ENCODE assay signal across 13 mouse cellular contexts in genomic region chr12:100283283-100283682, GRCm38 (mm10).
A peak's percentile ranks its signal among the peaks of the same experiment; 100 is the strongest.
DNase-seq lines count a peak whose midpoint lies in the region; ATAC-seq and TF ChIP-seq lines count a peak whose summit lies in the region.
"Had no signal": no experiment of that assay in that cellular context is flagged by ENCODE, and none has a peak within 500 bp of the region (broad histone marks: within the 10 kb centered on the region; RNA-seq: fewer than 3 reads in every experiment).

No protein-coding gene starts in this region.

- no peak for TF ChIP-seq EP300 in lung, postnatal 0 days (IDR thresholded peaks at IDR 0.05)

- 55% methylated on average over 1 of the region's 1 CpGs for WGBS in heart, embryonic 10.5 days
- 47% methylated on average over 1 of the region's 1 CpGs for WGBS in lung, postnatal 0 days
- 45% methylated on average over 1 of the region's 1 CpGs for WGBS in intestine, embryonic 15.5 days
- 67% methylated on average over 1 of the region's 1 CpGs for WGBS in stomach, embryonic 14.5 days

- H3K4me1 ChIP-seq in heart, embryonic 10.5 days = peaks cover 27% of the 10 kb centered on the region
- H3K4me1 ChIP-seq in lung, postnatal 0 days (ENCODE audit: insufficient read depth, low read depth, low read length) = peaks cover 23% of the 10 kb centered on the region
- H3K4me1 ChIP-seq in intestine, embryonic 15.5 days (replicated peaks) = peaks cover 40% of the 10 kb centered on the region
- H3K4me1 ChIP-seq in stomach, embryonic 14.5 days (ENCODE audit: control insufficient read depth, insufficient read depth, low read length) = peaks cover 22% of the 10 kb centered on the region

- no peaks in the 10 kb centered on the region for H3K9me3 ChIP-seq in heart, embryonic 10.5 days
- no peaks in the 10 kb centered on the region for H3K9me3 ChIP-seq in lung, postnatal 0 days (ENCODE audit: low read length)
- H3K9me3 ChIP-seq in intestine, embryonic 15.5 days = no peaks in the 10 kb centered on the region
- H3K9me3 ChIP-seq in stomach, embryonic 14.5 days (ENCODE audit: control insufficient read depth, low read depth, low read length) = no peaks in the 10 kb centered on the region
- H3K9me3 ChIP-seq: megakaryocyte, embryonic 14.5 days had no signal

- no peak overlapping the region for H3K9ac ChIP-seq in lung, postnatal 0 days (replicated peaks; ENCODE audit: low read depth)
- no peak overlapping the region for H3K9ac ChIP-seq in intestine, embryonic 15.5 days
- H3K9ac ChIP-seq in stomach, embryonic 14.5 days (replicated peaks; ENCODE audit: low read depth, low read length) = no peak overlapping the region

- H3K4me3 ChIP-seq in heart, embryonic 10.5 days = no peak overlapping the region
- no peak overlapping the region for H3K4me3 ChIP-seq in lung, postnatal 0 days (ENCODE audit: low read depth, low read length)
- H3K4me3 ChIP-seq in intestine, embryonic 15.5 days (replicated peaks) = no peak overlapping the region
- no peak overlapping the region for H3K4me3 ChIP-seq in stomach, embryonic 14.5 days (ENCODE audit: low read depth, low read length)
- H3K4me3 ChIP-seq: megakaryocyte, embryonic 14.5 days had no signal

- H3K36me3 ChIP-seq in heart, embryonic 10.5 days = no peaks in the 10 kb centered on the region
- H3K36me3 ChIP-seq in lung, postnatal 0 days (ENCODE audit: insufficient read depth, low read length) = no peaks in the 10 kb centered on the region
- H3K36me3 ChIP-seq in intestine, embryonic 15.5 days = no peaks in the 10 kb centered on the region
- no peaks in the 10 kb centered on the region for H3K36me3 ChIP-seq in stomach, embryonic 14.5 days (ENCODE audit: control insufficient read depth, insufficient read depth, low read length)

- no peak for ATAC-seq in lung, postnatal 0 days
- no peak for ATAC-seq in intestine, embryonic 15.5 days
- no peak for ATAC-seq in stomach, embryonic 14.5 days (ENCODE audit: insufficient number of reproducible peaks, insufficient read depth, low FRiP score, low read depth)

- TF ChIP-seq CTCF in lung, postnatal 0 days (IDR thresholded peaks at IDR 0.05) = no peak

- no peak for DNase-seq in heart, embryonic 10.5 days (ENCODE audit: low spot score)
- DNase-seq in heart, adult 9 months (ENCODE audit: low spot score in 2 of 2) = no peak
- no peak for DNase-seq in lung, postnatal 0 days (ENCODE audit: low spot score)
- DNase-seq in lung, postnatal 4 days = no peak
- DNase-seq in kidney, postnatal 14 days = no peak
- DNase-seq in heart, adult 18-20 months = no peak
- DNase-seq: B cell, adult 2 months; cerebellum, postnatal 25 days; left cerebral cortex, postnatal 4 days; thymus, postnatal 14 days had no signal

- no peak overlapping the region for H3K4me2 ChIP-seq in lung, postnatal 0 days (replicated peaks; ENCODE audit: low read depth, low read length)
- no peak overlapping the region for H3K4me2 ChIP-seq in intestine, embryonic 15.5 days (replicated peaks)
- H3K4me2 ChIP-seq in stomach, embryonic 14.5 days (replicated peaks; ENCODE audit: low read depth, low read length) = no peak overlapping the region

- peak overlapping the region; percentile 44; the same call in 1 of the 2 replicates for H3K27ac ChIP-seq in heart, embryonic 10.5 days
- peak overlapping the region; percentile 76; the same call in 1 of the 2 replicates for H3K27ac ChIP-seq in lung, postnatal 0 days (ENCODE audit: low read length)
- H3K27ac ChIP-seq in intestine, embryonic 15.5 days = peak overlapping the region; percentile 95
- H3K27ac ChIP-seq in stomach, embryonic 14.5 days (ENCODE audit: low read length) = peak overlapping the region; percentile 95; the same call in 1 of the 2 replicates

- no peaks in the 10 kb centered on the region for H3K27me3 ChIP-seq in heart, embryonic 10.5 days (ENCODE audit: insufficient read depth, poor library complexity, severe bottlenecking)
- H3K27me3 ChIP-seq in lung, postnatal 0 days (replicated peaks; ENCODE audit: insufficient read depth, low read length) = no peaks in the 10 kb centered on the region
- no peaks in the 10 kb centered on the region for H3K27me3 ChIP-seq in intestine, embryonic 15.5 days (replicated peaks)
- no peaks in the 10 kb centered on the region for H3K27me3 ChIP-seq in stomach, embryonic 14.5 days (ENCODE audit: control insufficient read depth, insufficient read depth, low read length)

Comparison
In these comparisons a context has a peak if more than half of its experiments do, and no peak if none do; other contexts are left out.
1. H3K27ac ChIP-seq: peak in every context shown above with its lines; median percentile 95 in intestine, embryonic 15.5 days; 95 in stomach, embryonic 14.5 days; 76 in lung, postnatal 0 days; 44 in heart, embryonic 10.5 days.